Mouse (Mus musculus): ENCODE measurements at regions not wholly inside any gene's neighbourhood (a gene's known extent, or its start where the extent isn't known, plus 50 kb on each side); places are given as distances from the start of the nearest gene placed in this dataset.

DNA sequence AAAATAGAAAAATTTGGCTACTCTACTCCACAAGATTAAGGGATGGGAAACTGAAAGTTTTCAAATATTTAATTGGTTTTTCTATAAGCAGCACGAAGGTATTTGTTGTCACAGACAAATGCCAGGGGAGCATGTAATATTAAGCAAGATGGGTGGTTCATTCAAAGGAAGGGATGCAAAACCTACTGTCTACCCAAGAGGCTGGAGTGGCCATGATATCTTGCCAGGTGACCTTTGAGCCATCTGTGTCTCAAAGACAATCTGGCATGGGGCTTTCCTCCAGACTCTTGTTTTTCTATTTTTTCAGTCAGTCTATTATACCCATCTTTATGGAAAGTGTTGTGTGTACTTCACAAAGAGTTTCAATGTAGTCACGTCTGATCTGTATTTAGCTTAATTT, 208.6 kb downstream of the Pdha2 start:
- Histone ChIP-seq H3K9ac (ENCODE audit: low read length) (no peak overlapping the region), H3K4me2 (replicated peaks; ENCODE audit: low read depth) (no peak overlapping the region), H3K36me3 (ENCODE audit: control insufficient read depth, insufficient read depth, low read length) (no peaks in the 10 kb centered on the region), H3K9me3 (ENCODE audit: control insufficient read depth, low read length) (no peaks in the 10 kb centered on the region), H3K27ac (replicated peaks) (no peak overlapping the region), H3K4me3 (ENCODE audit: low read depth, low read length) (no peak overlapping the region), H3K4me1 (replicated peaks; ENCODE audit: control insufficient read depth, insufficient read depth) (no peaks in the 10 kb centered on the region), H3K27me3 (ENCODE audit: control insufficient read depth, insufficient read depth, low read length) (no peaks in the 10 kb centered on the region)
- TF ChIP-seq EP300 (optimal IDR thresholded peaks at IDR 0.05) (no peak), CTCF (IDR thresholded peaks at IDR 0.05; ENCODE audit: low read depth) (no peak)
- WGBS, result 71% methylated on average over 2 of the region's 2 CpGs
- DNase-seq (ENCODE audit: low spot score) (no peak), ATAC-seq (ENCODE audit: low FRiP score, low TSS enrichment) (no peak)

DNA sequence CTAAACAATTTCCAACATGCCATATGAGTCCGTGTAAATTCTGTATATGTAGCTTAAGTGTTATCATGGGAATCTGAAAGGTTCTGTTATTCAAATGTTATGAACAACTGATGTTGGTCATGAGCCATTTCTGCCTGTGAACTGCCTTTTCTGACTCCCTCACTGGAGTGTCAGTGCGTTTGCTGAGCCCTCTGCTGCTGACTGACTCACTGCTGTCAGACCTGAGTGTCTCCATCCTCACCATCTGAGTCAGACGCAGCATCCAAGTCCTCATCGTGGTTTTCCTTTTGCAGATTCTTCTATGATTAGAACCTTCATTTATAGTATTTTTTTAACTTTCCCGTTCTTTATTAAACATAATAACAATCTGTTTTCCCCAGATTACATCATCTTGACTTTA, 223.9 kb downstream of the Pdha2 start:
- TF ChIP-seq EP300 (optimal IDR thresholded peaks at IDR 0.05) (no peak), CTCF (IDR thresholded peaks at IDR 0.05; ENCODE audit: low read depth) (no peak)
- DNase-seq (ENCODE audit: low spot score) (no peak), ATAC-seq (ENCODE audit: low FRiP score, low TSS enrichment) (no peak)
- Histone ChIP-seq H3K27ac (replicated peaks) (no peak overlapping the region), H3K4me1 (replicated peaks; ENCODE audit: control insufficient read depth, insufficient read depth) (no peaks in the 10 kb centered on the region), H3K36me3 (ENCODE audit: control insufficient read depth, insufficient read depth, low read length) (no peaks in the 10 kb centered on the region), H3K9ac (ENCODE audit: low read length) (no peak overlapping the region), H3K9me3 (ENCODE audit: control insufficient read depth, low read length) (no peaks in the 10 kb centered on the region), H3K4me2 (replicated peaks; ENCODE audit: low read depth) (no peak overlapping the region), H3K27me3 (ENCODE audit: control insufficient read depth, insufficient read depth, low read length) (no peaks in the 10 kb centered on the region), H3K4me3 (ENCODE audit: low read depth, low read length) (no peak overlapping the region)
- 69% methylated on average over 5 of the region's 5 CpGs for WGBS

DNA sequence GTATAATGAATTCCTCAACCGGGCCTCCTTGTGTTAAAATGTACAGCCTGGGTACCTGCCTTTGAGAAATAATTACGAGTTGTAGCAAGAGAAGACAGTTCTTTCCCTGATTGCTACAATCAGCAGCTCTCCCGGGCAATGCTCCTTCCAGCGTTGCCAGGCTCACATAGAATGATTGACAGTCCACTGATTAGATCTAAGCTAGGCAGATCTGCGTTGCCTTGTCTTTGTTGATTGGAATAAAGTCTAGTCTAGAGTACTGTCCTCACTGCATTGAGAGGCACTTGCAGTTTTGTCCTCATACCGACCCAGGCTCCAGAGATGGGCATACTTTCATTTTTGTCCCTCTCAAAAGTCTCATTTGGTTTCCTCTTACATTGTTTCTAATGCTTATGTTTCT, 238.6 kb downstream of the Pdha2 start:
- no peak for ATAC-seq (ENCODE audit: low FRiP score, low TSS enrichment)
- TF ChIP-seq EP300 (optimal IDR thresholded peaks at IDR 0.05) (no peak), CTCF (IDR thresholded peaks at IDR 0.05; ENCODE audit: low read depth) (no peak)
- Histone ChIP-seq H3K4me2 (replicated peaks; ENCODE audit: low read depth) (no peak overlapping the region), H3K9ac (ENCODE audit: low read length) (no peak overlapping the region), H3K27me3 (ENCODE audit: control insufficient read depth, insufficient read depth, low read length) (no peaks in the 10 kb centered on the region), H3K36me3 (ENCODE audit: control insufficient read depth, insufficient read depth, low read length) (no peaks in the 10 kb centered on the region), H3K4me1 (replicated peaks; ENCODE audit: control insufficient read depth, insufficient read depth) (no peaks in the 10 kb centered on the region), H3K27ac (replicated peaks) (no peak overlapping the region), H3K9me3 (ENCODE audit: control insufficient read depth, low read length) (no peaks in the 10 kb centered on the region), H3K4me3 (ENCODE audit: low read depth, low read length) (no peak overlapping the region)
- WGBS, result 44% methylated on average over 6 of the region's 6 CpGs
- DNase-seq (ENCODE audit: low spot score), result no peak

DNA sequence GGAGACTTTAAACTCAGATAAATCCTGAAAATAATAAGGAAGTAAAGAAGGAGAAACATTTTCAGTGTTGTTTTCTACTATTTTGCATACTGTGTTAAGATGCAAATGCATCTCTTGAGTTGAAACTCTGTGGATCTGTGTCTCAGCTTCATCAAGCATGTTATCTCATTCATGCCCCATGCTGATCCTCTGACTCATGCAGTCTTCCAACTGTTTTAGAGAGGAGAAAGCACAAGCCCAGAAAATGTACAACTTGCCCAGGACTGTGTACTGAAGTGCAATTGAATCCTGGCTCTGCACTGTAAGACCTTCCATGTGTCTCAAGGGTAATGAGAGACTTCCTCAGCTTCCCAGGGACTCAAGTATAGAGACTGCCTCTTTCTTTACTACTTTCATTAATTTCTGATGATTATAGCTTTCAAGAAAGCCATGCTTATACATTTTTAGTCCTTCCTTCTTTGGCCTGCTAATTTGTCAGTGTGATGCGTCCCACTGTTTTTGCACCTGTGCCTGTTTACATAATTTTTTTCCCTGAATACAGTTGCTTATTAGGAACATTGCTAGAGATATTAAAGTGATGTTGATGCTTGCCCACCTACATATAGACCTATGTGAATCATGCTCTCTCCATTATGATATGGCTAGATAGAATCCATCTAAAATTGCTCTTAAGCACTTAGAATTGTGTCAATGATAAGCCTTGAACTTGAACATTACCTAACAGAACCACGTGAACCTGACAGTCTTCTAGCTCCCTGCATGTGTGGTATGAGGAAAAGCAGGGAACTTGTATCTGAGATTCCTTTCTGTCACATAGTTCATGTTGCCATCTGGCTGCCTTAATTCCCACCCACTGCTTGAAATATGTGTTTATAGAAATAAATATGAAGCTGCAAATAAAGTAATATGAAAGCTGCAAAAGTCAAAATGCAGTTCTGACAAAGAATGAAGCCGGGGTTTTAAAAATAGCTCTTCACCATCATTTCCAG, 242.0 kb downstream of the Pdha2 start:
- Histone ChIP-seq H3K9ac (ENCODE audit: low read length) (no peak overlapping the region), H3K36me3 (ENCODE audit: control insufficient read depth, insufficient read depth, low read length) (no peaks in the 10 kb centered on the region), H3K4me3 (ENCODE audit: low read depth, low read length) (no peak overlapping the region), H3K9me3 (ENCODE audit: control insufficient read depth, low read length) (no peaks in the 10 kb centered on the region), H3K4me2 (replicated peaks; ENCODE audit: low read depth) (no peak overlapping the region), H3K4me1 (replicated peaks; ENCODE audit: control insufficient read depth, insufficient read depth) (no peaks in the 10 kb centered on the region), H3K27ac (replicated peaks) (no peak overlapping the region), H3K27me3 (ENCODE audit: control insufficient read depth, insufficient read depth, low read length) (no peaks in the 10 kb centered on the region)
- WGBS, result 74% methylated on average over 3 of the region's 3 CpGs
- DNase-seq (ENCODE audit: low spot score) (no peak), ATAC-seq (ENCODE audit: low FRiP score, low TSS enrichment) (no peak)
- TF ChIP-seq CTCF (IDR thresholded peaks at IDR 0.05; ENCODE audit: low read depth) (no peak), EP300 (optimal IDR thresholded peaks at IDR 0.05) (no peak)

DNA sequence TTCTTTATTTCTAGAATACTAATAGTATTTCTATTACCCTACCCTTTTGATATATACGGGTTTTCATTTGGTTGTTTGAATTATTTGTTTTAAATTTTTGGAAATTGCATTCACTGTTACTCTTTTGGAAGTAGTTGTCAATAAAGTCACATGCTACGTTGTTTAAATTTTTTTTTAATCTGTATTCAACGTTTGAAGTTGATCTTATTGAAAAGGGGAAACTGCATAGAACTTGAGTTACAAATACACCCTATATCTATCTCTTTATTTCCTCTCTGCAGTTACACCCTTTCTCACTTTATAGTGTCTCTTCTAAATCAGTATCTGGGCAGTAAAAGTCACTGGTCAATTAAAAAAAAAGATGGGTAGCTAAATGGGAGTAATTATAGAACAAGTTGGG, 243.6 kb downstream of the Pdha2 start:
- WGBS, result 71% methylated on average over 3 of the region's 3 CpGs
- no peak for TF ChIP-seq EP300 (optimal IDR thresholded peaks at IDR 0.05)
- no peak for TF ChIP-seq CTCF (IDR thresholded peaks at IDR 0.05; ENCODE audit: low read depth)

DNA sequence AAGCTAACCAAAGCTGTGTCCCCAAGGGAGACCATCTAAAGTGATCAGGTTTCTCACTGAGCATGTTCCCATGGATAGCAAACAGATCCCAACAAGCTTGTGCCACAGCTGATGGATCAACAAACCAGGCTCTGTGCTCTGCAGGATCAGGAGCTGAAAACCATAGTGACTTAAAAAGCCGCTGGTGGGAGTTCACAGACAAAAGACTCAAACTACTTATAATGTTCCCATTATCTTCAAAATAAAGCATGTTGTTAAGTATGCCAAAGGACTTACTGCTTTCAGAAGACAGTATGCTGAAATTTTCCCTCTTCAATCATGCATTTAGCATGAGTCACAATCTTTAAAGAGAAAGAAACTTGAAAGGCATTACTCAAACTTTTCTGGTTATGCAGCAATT, 254.5 kb downstream of the Pdha2 start:
- Histone ChIP-seq H3K27ac (replicated peaks) (no peak overlapping the region), H3K27me3 (ENCODE audit: control insufficient read depth, insufficient read depth, low read length) (no peaks in the 10 kb centered on the region), H3K4me3 (ENCODE audit: low read depth, low read length) (no peak overlapping the region), H3K9ac (ENCODE audit: low read length) (no peak overlapping the region), H3K4me1 (replicated peaks; ENCODE audit: control insufficient read depth, insufficient read depth) (no peaks in the 10 kb centered on the region), H3K4me2 (replicated peaks; ENCODE audit: low read depth) (no peak overlapping the region), H3K36me3 (ENCODE audit: control insufficient read depth, insufficient read depth, low read length) (no peaks in the 10 kb centered on the region), H3K9me3 (ENCODE audit: control insufficient read depth, low read length) (no peaks in the 10 kb centered on the region)
- TF ChIP-seq EP300 (optimal IDR thresholded peaks at IDR 0.05) (no peak), CTCF (IDR thresholded peaks at IDR 0.05; ENCODE audit: low read depth) (no peak)
- 64% methylated on average over 1 of the region's 1 CpGs for WGBS
- DNase-seq (ENCODE audit: low spot score), result no peak
- no peak for ATAC-seq (ENCODE audit: low FRiP score, low TSS enrichment)

More for the DNA sequence above, 243.6 kb downstream of the Pdha2 start:
- no peaks in the 10 kb centered on the region for H3K4me1 ChIP-seq (replicated peaks; ENCODE audit: control insufficient read depth, insufficient read depth)
- ATAC-seq (ENCODE audit: low FRiP score, low TSS enrichment), result no peak
- H3K9me3 ChIP-seq (ENCODE audit: control insufficient read depth, low read length), result no peaks in the 10 kb centered on the region
- no peak overlapping the region for H3K9ac ChIP-seq (ENCODE audit: low read length)
- no peak overlapping the region for H3K4me2 ChIP-seq (replicated peaks; ENCODE audit: low read depth)
- no peak overlapping the region for H3K27ac ChIP-seq (replicated peaks)
- no peak for DNase-seq (ENCODE audit: low spot score)
- H3K4me3 ChIP-seq (ENCODE audit: low read depth, low read length), result no peak overlapping the region
- no peaks in the 10 kb centered on the region for H3K36me3 ChIP-seq (ENCODE audit: control insufficient read depth, insufficient read depth, low read length)
- no peaks in the 10 kb centered on the region for H3K27me3 ChIP-seq (ENCODE audit: control insufficient read depth, insufficient read depth, low read length)

Measured in stomach, postnatal 0 days (tissue).